Mouse (Mus musculus): ENCODE measurements around the gene Haus6. TPM values are rescaled to one million over a fixed set of nuclear protein-coding genes. Genes with fewer than 3 reads are reported as not detected.
"Not testable (repeated sequence)": the region's sequence is repeated elsewhere in the genome, so short reads cannot be mapped to it uniquely, and the experiment has no call there.

Gene Haus6
- 46.7 and 52.7 TPM in 2 replicates for total RNA-seq (2014; fragmentation: Nextera tagmentation)
- total RNA-seq (2017) = 36.6 and 42.9 TPM in 2 replicates
- 35.2 and 37.2 TPM in 2 replicates for polyA plus RNA-seq (2012)

DNA sequence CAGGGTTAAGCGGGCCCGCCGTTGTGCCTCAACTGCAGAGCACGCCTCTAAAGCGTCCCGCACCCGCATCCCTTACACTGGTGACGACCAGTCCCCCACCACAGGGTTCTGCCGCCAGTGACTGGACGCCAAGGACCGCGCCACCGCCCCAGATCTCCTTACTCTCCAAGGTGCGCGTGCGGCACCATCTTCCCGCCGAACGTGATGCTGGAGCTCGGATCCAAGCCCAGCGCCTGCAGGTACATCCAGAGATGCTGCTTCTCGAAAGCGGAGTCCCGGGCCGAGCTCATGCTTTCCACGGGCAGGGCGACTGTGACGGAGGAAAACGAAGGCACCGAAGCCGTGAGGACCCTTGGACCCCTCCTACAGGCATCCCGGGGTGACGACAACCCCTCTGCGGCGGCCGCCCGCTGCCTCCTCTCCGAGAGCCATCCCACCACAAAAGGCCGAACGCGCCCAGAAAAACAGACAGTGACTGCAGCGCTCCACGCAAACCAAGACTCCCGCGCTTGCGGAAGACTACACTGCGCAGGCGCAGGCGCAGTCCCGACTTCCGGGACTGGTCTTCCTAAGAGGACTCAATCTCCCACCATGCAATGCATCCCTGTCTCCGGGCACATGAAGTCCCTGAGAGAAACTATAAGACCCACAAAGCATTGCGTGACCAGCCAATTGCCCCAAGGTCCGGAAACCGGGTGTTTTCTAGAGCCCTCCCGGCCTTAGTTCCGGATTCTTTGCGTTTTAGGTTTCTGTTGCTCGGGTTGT lies at the start of gene Haus6:
TSS of gene Haus6 (minus strand) at position 532 of the 765 bp plus-strand sequence.
- H3K9me3 ChIP-seq (replicated peaks) = no peaks in the 10 kb centered on the region
- TF ChIP-seq GATA1 (IDR thresholded peaks at IDR 0.05; ENCODE audit: borderline replicate concordance, low read length) (no peak), CTCF (IDR thresholded peaks at IDR 0.05; ENCODE audit: low read depth, low read length) (no peak), POLR2AphosphoS5 (IDR thresholded peaks at IDR 0.05; ENCODE audit: insufficient replicate concordance, low read depth, low read length) (no peak), GATA2 (IDR thresholded peaks at IDR 0.05; ENCODE audit: borderline replicate concordance, low read depth, low read length) (no peak), TAL1 (conservative IDR thresholded peaks at IDR 0.05; ENCODE audit: low read depth, low read length) (no peak)

DNA sequence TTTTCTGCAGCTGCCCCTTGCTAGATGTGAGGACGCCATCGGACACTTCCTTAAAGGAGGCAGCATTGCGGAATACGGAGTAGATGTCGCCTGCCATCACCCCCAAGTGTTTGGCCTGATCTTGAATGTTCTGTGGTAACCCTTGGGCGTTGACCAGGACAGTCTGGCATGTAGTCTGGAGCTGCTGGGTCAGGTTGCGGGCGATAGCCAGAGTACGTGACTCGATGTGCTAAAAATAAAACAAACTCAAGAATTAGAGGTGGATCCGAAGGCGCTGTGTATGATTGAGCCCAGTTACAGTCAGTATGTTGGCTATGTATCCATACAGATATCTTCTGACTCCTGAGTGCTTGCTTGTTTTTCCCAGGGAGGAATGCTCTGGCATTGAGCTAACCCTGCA lies 45.3 kb upstream of the Haus6 start:
- DNase-seq (ENCODE audit: low spot score) (no peak), ATAC-seq (ENCODE audit: extremely low read depth, insufficient number of reproducible peaks, low FRiP score, poor library complexity, severe bottlenecking) (no peak)
- no peak overlapping the region for H3K4me3 ChIP-seq (ENCODE audit: low read depth, low read length)
- peaks cover 77% of the 10 kb centered on the region for H3K36me3 ChIP-seq (replicated peaks)
- H3K27me3 ChIP-seq (ENCODE audit: insufficient read depth, low read length) = no peaks in the 10 kb centered on the region
- no peaks in the 10 kb centered on the region for H3K9me3 ChIP-seq (replicated peaks)
- H3K4me1 ChIP-seq (ENCODE audit: insufficient read depth, low read depth, low read length) = peaks cover 12% of the 10 kb centered on the region
- no peak for TF ChIP-seq CTCF (IDR thresholded peaks at IDR 0.05; ENCODE audit: low read depth, low read length)
- no peak for TF ChIP-seq TAL1 (conservative IDR thresholded peaks at IDR 0.05; ENCODE audit: low read depth, low read length)
- no peak for TF ChIP-seq GATA2 (IDR thresholded peaks at IDR 0.05; ENCODE audit: borderline replicate concordance, low read depth, low read length)
- no peak for TF ChIP-seq GATA1 (IDR thresholded peaks at IDR 0.05; ENCODE audit: borderline replicate concordance, low read length)
- no peak for TF ChIP-seq POLR2AphosphoS5 (IDR thresholded peaks at IDR 0.05; ENCODE audit: insufficient replicate concordance, low read depth, low read length)

More for the DNA sequence above, at the start of gene Haus6:
- peak; percentile 100 for ATAC-seq (ENCODE audit: extremely low read depth, insufficient number of reproducible peaks, low FRiP score, poor library complexity, severe bottlenecking)
- H3K36me3 ChIP-seq (replicated peaks) = peaks cover 22% of the 10 kb centered on the region
- peak within 1 kb of the TSS; percentile 99 for H3K4me3 ChIP-seq (ENCODE audit: low read depth, low read length)
- peaks cover 25% of the 10 kb centered on the region for H3K4me1 ChIP-seq (ENCODE audit: insufficient read depth, low read depth, low read length)
- peak; percentile 83 for DNase-seq (ENCODE audit: low spot score)
- H3K27me3 ChIP-seq (ENCODE audit: insufficient read depth, low read length) = no peaks in the 10 kb centered on the region

DNA sequence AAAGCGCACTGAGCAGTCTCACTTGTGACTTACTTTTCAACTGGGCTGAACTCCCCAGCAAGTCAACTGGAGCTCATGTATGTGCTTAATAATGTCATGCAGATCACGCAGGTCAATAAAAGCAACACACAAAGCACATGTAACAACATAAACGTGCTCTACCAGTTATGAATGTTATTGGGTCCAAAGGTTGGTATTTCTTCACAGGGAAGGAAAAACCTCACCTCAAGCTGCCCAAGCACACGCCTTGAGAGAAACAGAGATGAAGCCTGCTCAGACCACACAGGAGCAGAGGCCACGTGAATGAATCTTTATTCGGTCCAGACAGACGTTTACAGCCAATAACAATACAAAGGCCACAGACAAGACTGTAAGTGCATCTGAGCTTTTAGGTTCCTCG lies 44.6 kb upstream of the Haus6 start:
- peaks cover 12% of the 10 kb centered on the region for H3K4me1 ChIP-seq (ENCODE audit: insufficient read depth, low read depth, low read length)
- not testable (repeated sequence) for H3K4me3 ChIP-seq (ENCODE audit: low read depth, low read length); ATAC-seq (ENCODE audit: extremely low read depth, insufficient number of reproducible peaks, low FRiP score, poor library complexity, severe bottlenecking); H3K9me3 ChIP-seq (replicated peaks); H3K27me3 ChIP-seq (ENCODE audit: insufficient read depth, low read length); DNase-seq (ENCODE audit: low spot score)
- H3K36me3 ChIP-seq (replicated peaks) = peaks cover 76% of the 10 kb centered on the region

DNA sequence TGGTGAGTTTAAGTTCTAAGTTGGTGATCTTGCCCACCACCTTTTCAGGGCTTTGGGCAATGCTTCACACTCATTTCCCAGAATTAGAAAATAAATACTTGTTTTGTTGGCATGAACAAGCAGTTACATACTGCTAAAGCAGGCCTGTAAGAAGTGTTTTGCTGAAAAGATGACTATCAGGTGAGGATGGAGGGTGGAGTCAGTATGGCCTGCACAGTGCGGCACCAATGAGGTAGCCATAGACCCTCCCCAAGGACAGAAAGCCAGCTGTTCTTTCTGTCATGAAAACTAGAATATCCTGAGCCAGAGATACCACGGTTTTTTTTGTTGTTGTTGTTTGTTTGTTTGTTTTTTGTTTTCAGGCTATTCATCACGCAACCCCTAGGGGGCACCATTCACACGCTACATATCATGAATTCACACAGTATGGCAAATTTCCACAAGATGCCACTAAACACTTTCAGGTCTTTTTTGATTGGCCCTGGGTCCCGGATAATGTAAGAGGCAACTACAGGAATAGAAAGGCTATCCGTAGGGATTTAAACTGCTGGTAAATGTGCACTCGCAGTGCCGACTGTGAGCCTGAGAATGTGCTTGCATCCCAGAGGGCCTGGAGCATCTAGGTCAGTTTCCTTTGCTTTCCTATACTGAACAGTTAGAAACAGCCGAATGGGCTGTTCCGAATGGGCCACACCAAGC lies 40.0 kb upstream of the Haus6 start:
- DNase-seq (ENCODE audit: low spot score) (no peak), ATAC-seq (ENCODE audit: extremely low read depth, insufficient number of reproducible peaks, low FRiP score, poor library complexity, severe bottlenecking) (no peak)
- peaks cover 37% of the 10 kb centered on the region for H3K36me3 ChIP-seq (replicated peaks)
- no peaks in the 10 kb centered on the region for H3K9me3 ChIP-seq (replicated peaks)
- peaks cover 9% of the 10 kb centered on the region for H3K4me1 ChIP-seq (ENCODE audit: insufficient read depth, low read depth, low read length)
- no peak for TF ChIP-seq GATA2 (IDR thresholded peaks at IDR 0.05; ENCODE audit: borderline replicate concordance, low read depth, low read length)
- TF ChIP-seq POLR2AphosphoS5 (IDR thresholded peaks at IDR 0.05; ENCODE audit: insufficient replicate concordance, low read depth, low read length) = no peak
- peak; percentile 45; the same call in 1 of the 2 replicates for TF ChIP-seq CTCF (IDR thresholded peaks at IDR 0.05; ENCODE audit: low read depth, low read length)
- H3K27me3 ChIP-seq (ENCODE audit: insufficient read depth, low read length) = no peaks in the 10 kb centered on the region
- H3K4me3 ChIP-seq (ENCODE audit: low read depth, low read length) = no peak overlapping the region

DNA sequence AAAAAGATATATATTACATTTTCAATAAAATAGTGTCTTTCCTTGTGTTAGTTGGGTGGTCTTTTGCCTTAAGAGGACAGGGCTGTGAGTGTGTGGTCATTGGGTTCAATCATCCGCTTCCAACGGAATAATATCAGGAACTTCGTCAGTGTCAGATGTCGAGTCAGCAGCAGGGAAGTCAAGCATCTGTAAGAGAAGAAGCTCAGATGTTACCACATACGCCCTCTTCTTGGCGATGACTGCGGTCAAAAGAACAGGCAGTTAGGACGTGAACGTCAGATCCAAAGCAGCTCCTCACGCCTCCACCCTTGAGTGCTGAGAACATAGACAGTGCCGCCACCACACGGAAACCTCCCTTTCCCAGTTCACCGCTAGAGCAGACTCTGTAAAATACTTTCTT lies 36.5 kb upstream of the Haus6 start:
- not testable (repeated sequence) for DNase-seq (ENCODE audit: low spot score); H3K9me3 ChIP-seq (replicated peaks); H3K4me1 ChIP-seq (ENCODE audit: insufficient read depth, low read depth, low read length); H3K4me3 ChIP-seq (ENCODE audit: low read depth, low read length); H3K27me3 ChIP-seq (ENCODE audit: insufficient read depth, low read length); ATAC-seq (ENCODE audit: extremely low read depth, insufficient number of reproducible peaks, low FRiP score, poor library complexity, severe bottlenecking)
- peaks cover 14% of the 10 kb centered on the region for H3K36me3 ChIP-seq (replicated peaks)

DNA sequence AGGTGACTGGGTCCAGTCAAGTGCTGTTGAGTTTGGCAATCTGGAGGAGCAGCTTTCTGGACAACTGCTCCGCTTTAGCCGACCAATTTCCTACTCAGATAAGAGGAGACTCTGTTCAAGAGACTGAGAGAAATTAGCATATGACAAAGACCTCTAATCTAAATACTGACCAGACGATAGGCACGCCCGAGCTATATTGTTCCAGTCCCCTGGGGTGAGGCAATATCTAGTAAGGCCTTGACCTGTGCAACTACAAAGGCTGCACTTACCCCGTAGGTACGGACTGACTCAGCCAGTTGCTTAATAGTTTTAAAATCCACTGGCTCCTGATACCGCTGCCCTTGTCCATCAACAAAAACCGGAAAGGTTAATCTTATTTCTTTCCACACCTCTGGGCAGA lies 25.7 kb upstream of the Haus6 start:
- ATAC-seq (ENCODE audit: extremely low read depth, insufficient number of reproducible peaks, low FRiP score, poor library complexity, severe bottlenecking); DNase-seq (ENCODE audit: low spot score): not testable (repeated sequence)

DNA sequence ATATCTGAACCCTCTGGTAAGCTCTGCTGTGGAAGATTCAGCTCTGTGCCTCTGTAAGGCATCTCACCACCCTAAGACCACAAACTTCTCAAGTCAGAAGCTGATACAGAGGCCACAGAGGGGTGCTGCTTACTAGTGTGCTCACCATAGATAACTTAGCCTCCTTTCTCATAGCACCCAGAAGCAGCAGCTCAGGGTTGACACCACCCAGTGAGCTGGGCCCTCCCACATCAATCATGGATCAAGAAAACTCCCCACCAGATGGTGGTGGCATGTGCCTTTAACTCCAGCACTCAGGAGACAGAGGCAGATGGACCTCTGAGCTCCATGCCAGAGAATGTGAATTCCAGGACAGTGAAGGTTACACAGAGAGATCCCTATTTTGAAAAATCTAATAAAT lies 23.0 kb upstream of the Haus6 start:
- H3K36me3 ChIP-seq (replicated peaks); H3K4me3 ChIP-seq (ENCODE audit: low read depth, low read length); H3K4me1 ChIP-seq (ENCODE audit: insufficient read depth, low read depth, low read length); H3K27me3 ChIP-seq (ENCODE audit: insufficient read depth, low read length); DNase-seq (ENCODE audit: low spot score); H3K9me3 ChIP-seq (replicated peaks): not testable (repeated sequence)
- peak; percentile 65 for ATAC-seq (ENCODE audit: extremely low read depth, insufficient number of reproducible peaks, low FRiP score, poor library complexity, severe bottlenecking)

More for the DNA sequence above, 25.7 kb upstream of the Haus6 start:
- not testable (repeated sequence) for H3K4me3 ChIP-seq (ENCODE audit: low read depth, low read length); H3K4me1 ChIP-seq (ENCODE audit: insufficient read depth, low read depth, low read length); H3K36me3 ChIP-seq (replicated peaks); H3K9me3 ChIP-seq (replicated peaks); H3K27me3 ChIP-seq (ENCODE audit: insufficient read depth, low read length)

DNA sequence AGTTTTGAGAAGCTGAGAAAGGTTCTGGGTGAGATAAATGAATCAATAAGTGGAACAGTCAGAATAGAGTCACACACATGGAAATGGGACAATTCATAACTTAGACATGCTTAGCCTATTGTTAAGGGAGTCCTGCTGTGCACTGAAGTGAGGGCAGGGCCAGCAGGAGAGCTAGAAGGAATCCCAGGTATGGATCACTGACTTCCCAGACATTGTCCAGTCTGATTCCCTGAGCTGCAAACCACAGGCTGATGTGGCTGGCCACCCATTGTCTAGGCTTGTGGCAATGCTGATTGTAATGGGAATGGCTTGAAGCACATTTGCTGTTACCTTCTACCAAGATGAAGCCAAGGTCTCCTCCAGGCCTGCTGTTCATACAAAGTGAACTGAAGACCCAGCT lies 22.5 kb upstream of the Haus6 start:
- H3K4me1 ChIP-seq (ENCODE audit: insufficient read depth, low read depth, low read length); H3K4me3 ChIP-seq (ENCODE audit: low read depth, low read length); H3K27me3 ChIP-seq (ENCODE audit: insufficient read depth, low read length); H3K9me3 ChIP-seq (replicated peaks); DNase-seq (ENCODE audit: low spot score); H3K36me3 ChIP-seq (replicated peaks); ATAC-seq (ENCODE audit: extremely low read depth, insufficient number of reproducible peaks, low FRiP score, poor library complexity, severe bottlenecking): not testable (repeated sequence)

DNA sequence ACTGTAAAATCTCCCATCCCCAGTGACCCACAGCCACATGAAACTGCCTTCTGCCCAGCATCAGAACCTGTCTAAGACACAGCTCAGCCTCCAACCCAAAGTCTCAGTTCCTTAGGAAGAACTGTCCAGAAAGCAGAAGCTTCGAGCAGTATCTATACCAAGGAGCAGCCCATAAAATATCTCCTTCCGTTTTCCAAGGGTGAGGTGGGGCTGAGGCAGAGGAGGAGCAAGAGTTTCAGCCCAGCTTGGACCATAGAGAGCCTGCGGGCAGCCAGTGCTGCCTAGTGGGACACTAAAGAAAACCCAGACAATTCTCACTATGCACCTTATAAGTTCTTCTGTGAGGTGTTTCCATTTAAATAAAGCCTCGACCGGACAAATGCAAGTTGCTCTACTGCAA lies 20.7 kb upstream of the Haus6 start:
- not testable (repeated sequence) for H3K36me3 ChIP-seq (replicated peaks); H3K4me1 ChIP-seq (ENCODE audit: insufficient read depth, low read depth, low read length); H3K9me3 ChIP-seq (replicated peaks); DNase-seq (ENCODE audit: low spot score); H3K27me3 ChIP-seq (ENCODE audit: insufficient read depth, low read length); H3K4me3 ChIP-seq (ENCODE audit: low read depth, low read length)
- ATAC-seq (ENCODE audit: extremely low read depth, insufficient number of reproducible peaks, low FRiP score, poor library complexity, severe bottlenecking) = peak; percentile 94

All from G1E (cell line).